Mouse (Mus musculus): ENCODE data around the gene Zfp282. TPM values are rescaled to one million over a fixed set of nuclear protein-coding genes. Genes with fewer than 3 reads are reported as not detected.

Zfp282 gene
- 23.1 and 23.4 TPM in 2 replicates for polyA plus RNA-seq (2015; fragmentation: Nextera tagmentation; extraction: Ambion mirVana)

GRCm38 (mm10) chr6:47877058-47877457 is at the start of gene Zfp282:
Zfp282 (plus strand) TSS chr6:47877204.
- no peak for ATAC-seq (ENCODE audit: insufficient number of reproducible peaks, insufficient read depth, low FRiP score, low TSS enrichment, low read depth)
- Histone ChIP-seq H3K4me2 (peak within 1 kb of the TSS; percentile 88), H3K4me3 (peak within 1 kb of the TSS; percentile 94), H3K27me3 (no peaks in the 10 kb centered on the region), H3K36me3 (peaks cover 23% of the 10 kb centered on the region), H3K9me3 (no peaks in the 10 kb centered on the region), H3K4me1 (peaks cover 17% of the 10 kb centered on the region), H3K27ac (peak within 1 kb of the TSS; percentile 97), H3K9ac (peak within 1 kb of the TSS; percentile 97)
- 4% methylated on average over 9 of the region's 9 CpGs for WGBS

GRCm38 (mm10) chr6:47827462-47827861 is 49.5 kb upstream of the Zfp282 start:
- no peak overlapping the region for H3K4me3 ChIP-seq
- no peak overlapping the region for H3K9ac ChIP-seq
- WGBS: 87% methylated on average over 4 of the region's 4 CpGs

GRCm38 (mm10) chr6:47828950-47829349 is 48.1 kb upstream of the Zfp282 start:
- peaks cover 5% of the 10 kb centered on the region for H3K4me1 ChIP-seq
- no peak overlapping the region for H3K27ac ChIP-seq
- H3K36me3 ChIP-seq: peaks cover 18% of the 10 kb centered on the region
- H3K4me3 ChIP-seq: peak overlapping the region; percentile 87; the same call in 1 of the 2 replicates
- no peaks in the 10 kb centered on the region for H3K27me3 ChIP-seq
- WGBS: 28% methylated on average over 1 of the region's 1 CpGs
- H3K9ac ChIP-seq: no peak overlapping the region
- no peaks in the 10 kb centered on the region for H3K9me3 ChIP-seq
- no peak for ATAC-seq (ENCODE audit: insufficient number of reproducible peaks, insufficient read depth, low FRiP score, low TSS enrichment, low read depth)
- peak overlapping the region; percentile 63; the same call in 1 of the 2 replicates for H3K4me2 ChIP-seq

More at GRCm38 (mm10) chr6:47827462-47827861, 49.5 kb upstream of the Zfp282 start:
- ATAC-seq (ENCODE audit: insufficient number of reproducible peaks, insufficient read depth, low FRiP score, low TSS enrichment, low read depth): no peak
- Histone ChIP-seq H3K27ac (no peak overlapping the region), H3K4me1 (peaks cover 5% of the 10 kb centered on the region), H3K4me2 (no peak overlapping the region), H3K9me3 (no peaks in the 10 kb centered on the region), H3K36me3 (peaks cover 29% of the 10 kb centered on the region), H3K27me3 (no peaks in the 10 kb centered on the region)

- WGBS: 1% methylated on average over 63 of the region's 64 CpGs
- Histone ChIP-seq H3K36me3 (peaks cover 5% of the 10 kb centered on the region; the same call in 1 of the 2 replicates), H3K27ac (peak within 1 kb of the TSS; percentile 82), H3K4me3 (peak within 1 kb of the TSS; percentile 87), H3K27me3 (no peaks in the 10 kb centered on the region), H3K9ac (peak within 1 kb of the TSS; percentile 91), H3K4me2 (peak within 1 kb of the TSS; percentile 63), H3K9me3 (no peaks in the 10 kb centered on the region), H3K4me1 (peaks cover 5% of the 10 kb centered on the region)
- peak; percentile 88 for ATAC-seq (ENCODE audit: insufficient number of reproducible peaks, insufficient read depth, low FRiP score, low TSS enrichment, low read depth)
Observed at GRCm38 (mm10) chr6:47830104-47831078, 46.6 kb upstream of the Zfp282 start, which contains the start of gene Zfp786. Zfp786 (minus strand) TSS chr6:47830867.

GRCm38 (mm10) chr6:47832220-47832619 is 44.8 kb upstream of the Zfp282 start:
- Histone ChIP-seq H3K4me3 (no peak overlapping the region), H3K4me2 (no peak overlapping the region), H3K36me3 (no peaks in the 10 kb centered on the region), H3K4me1 (peaks cover 8% of the 10 kb centered on the region), H3K9me3 (no peaks in the 10 kb centered on the region), H3K27me3 (no peaks in the 10 kb centered on the region), H3K9ac (no peak overlapping the region), H3K27ac (no peak overlapping the region)
- ATAC-seq (ENCODE audit: insufficient number of reproducible peaks, insufficient read depth, low FRiP score, low TSS enrichment, low read depth): no peak
- WGBS: 83% methylated on average over 1 of the region's 1 CpGs

GRCm38 (mm10) chr6:47835482-47835983 is 41.5 kb upstream of the Zfp282 start, which contains the start of gene Zfp398:
Zfp398 (plus strand) TSS chr6:47835661.
- peak within 1 kb of the TSS; percentile 98 for H3K9ac ChIP-seq
- H3K4me2 ChIP-seq: peak within 1 kb of the TSS; percentile 72
- H3K27ac ChIP-seq: peak within 1 kb of the TSS; percentile 95
- peaks cover 5% of the 10 kb centered on the region for H3K36me3 ChIP-seq
- WGBS: 0% methylated on average over 52 of the region's 52 CpGs
- ATAC-seq (ENCODE audit: insufficient number of reproducible peaks, insufficient read depth, low FRiP score, low TSS enrichment, low read depth): peak; percentile 93
- no peaks in the 10 kb centered on the region for H3K9me3 ChIP-seq
- H3K4me3 ChIP-seq: peak within 1 kb of the TSS; percentile 92
- peaks cover 12% of the 10 kb centered on the region for H3K4me1 ChIP-seq
- no peaks in the 10 kb centered on the region for H3K27me3 ChIP-seq

- under 1% methylated on average over 49 of the region's 49 CpGs for WGBS
- Histone ChIP-seq H3K36me3 (peaks cover 9% of the 10 kb centered on the region), H3K9ac (peak overlapping the region; percentile 98), H3K27me3 (no peaks in the 10 kb centered on the region), H3K27ac (peak overlapping the region; percentile 95), H3K4me3 (peak overlapping the region; percentile 92), H3K4me2 (peak overlapping the region; percentile 72), H3K9me3 (no peaks in the 10 kb centered on the region), H3K4me1 (peaks cover 8% of the 10 kb centered on the region; the same call in 1 of the 2 replicates)
- peak; percentile 49; the same call in 1 of the 2 replicates for ATAC-seq (ENCODE audit: insufficient number of reproducible peaks, insufficient read depth, low FRiP score, low TSS enrichment, low read depth)
Observed at GRCm38 (mm10) chr6:47835984-47836521, 41.0 kb upstream of the Zfp282 start.

- Histone ChIP-seq H3K4me1 (peaks cover 8% of the 10 kb centered on the region; the same call in 1 of the 2 replicates), H3K9me3 (no peaks in the 10 kb centered on the region), H3K9ac (no peak overlapping the region), H3K27me3 (no peaks in the 10 kb centered on the region), H3K4me3 (no peak overlapping the region), H3K27ac (no peak overlapping the region), H3K36me3 (peaks cover 15% of the 10 kb centered on the region), H3K4me2 (no peak overlapping the region)
- ATAC-seq (ENCODE audit: insufficient number of reproducible peaks, insufficient read depth, low FRiP score, low TSS enrichment, low read depth): no peak
- WGBS: 90% methylated on average over 2 of the region's 2 CpGs
Observed at GRCm38 (mm10) chr6:47837630-47838029, 39.4 kb upstream of the Zfp282 start.

- Histone ChIP-seq H3K4me2 (no peak overlapping the region), H3K4me3 (no peak overlapping the region), H3K27ac (no peak overlapping the region), H3K4me1 (peaks cover 8% of the 10 kb centered on the region; the same call in 1 of the 2 replicates), H3K36me3 (peaks cover 18% of the 10 kb centered on the region), H3K9ac (no peak overlapping the region), H3K9me3 (no peaks in the 10 kb centered on the region), H3K27me3 (no peaks in the 10 kb centered on the region)
- WGBS: 96% methylated on average over 1 of the region's 1 CpGs
- no peak for ATAC-seq (ENCODE audit: insufficient number of reproducible peaks, insufficient read depth, low FRiP score, low TSS enrichment, low read depth)
Observed at GRCm38 (mm10) chr6:47841077-47841476, 35.9 kb upstream of the Zfp282 start.

- Histone ChIP-seq H3K27me3 (no peaks in the 10 kb centered on the region), H3K36me3 (peaks cover 19% of the 10 kb centered on the region), H3K9ac (no peak overlapping the region), H3K4me1 (peaks cover 8% of the 10 kb centered on the region; the same call in 1 of the 2 replicates), H3K4me3 (no peak overlapping the region), H3K27ac (no peak overlapping the region), H3K4me2 (no peak overlapping the region), H3K9me3 (no peaks in the 10 kb centered on the region)
- no peak for ATAC-seq (ENCODE audit: insufficient number of reproducible peaks, insufficient read depth, low FRiP score, low TSS enrichment, low read depth)
- WGBS: 91% methylated on average over 2 of the region's 2 CpGs
Observed at GRCm38 (mm10) chr6:47841831-47842230, 35.2 kb upstream of the Zfp282 start.

GRCm38 (mm10) chr6:47842337-47842736 is 34.7 kb upstream of the Zfp282 start:
- WGBS: 87% methylated on average over 1 of the region's 1 CpGs
- Histone ChIP-seq H3K9me3 (no peaks in the 10 kb centered on the region), H3K9ac (no peak overlapping the region), H3K4me2 (no peak overlapping the region), H3K4me1 (peaks cover 6% of the 10 kb centered on the region; the same call in 1 of the 2 replicates), H3K4me3 (no peak overlapping the region), H3K36me3 (peaks cover 24% of the 10 kb centered on the region), H3K27ac (no peak overlapping the region), H3K27me3 (no peaks in the 10 kb centered on the region)
- ATAC-seq (ENCODE audit: insufficient number of reproducible peaks, insufficient read depth, low FRiP score, low TSS enrichment, low read depth): no peak

All from embryonic facial prominence, embryonic 13.5 days (tissue).